Mouse (Mus musculus): ENCODE measurements around the gene Pitpnb. TPM values are rescaled to one million over a fixed set of nuclear protein-coding genes. Genes with fewer than 3 reads are reported as not detected.

Pitpnb gene
- polyA plus RNA-seq, 1 experiment from 2014 or later: 133 TPM

- WGBS: 47% methylated on average over 7 of the region's 7 CpGs
- Histone ChIP-seq H3K4me1 (ENCODE audit: control insufficient read depth, insufficient read depth, low read length) (peaks cover 23% of the 10 kb centered on the region), H3K4me3 (ENCODE audit: low read depth, low read length) (no peak overlapping the region), H3K9me3 (replicated peaks; ENCODE audit: control insufficient read depth, low read length) (no peaks in the 10 kb centered on the region), H3K9ac (replicated peaks; ENCODE audit: low read length) (no peak overlapping the region), H3K4me2 (ENCODE audit: low read depth, low read length) (0 out of 2 replicates have a peak overlapping the region, but pooled peaks have one; percentile 1), H3K27me3 (ENCODE audit: control insufficient read depth, insufficient read depth, low read length) (no peaks in the 10 kb centered on the region), H3K27ac (replicated peaks; ENCODE audit: low read depth, low read length) (0 out of 2 replicates have a peak overlapping the region, but pooled peaks have one; percentile 24), H3K36me3 (replicated peaks; ENCODE audit: control insufficient read depth, insufficient read depth, low read depth, low read length) (peaks cover 3% of the 10 kb centered on the region)
- DNase-seq (ENCODE audit: low spot score) (no peak), ATAC-seq (replicated peaks; ENCODE audit: insufficient number of reproducible peaks, low FRiP score, low TSS enrichment, low read depth) (no peak)
Observed at GRCm38 (mm10) chr5:111429726-111430125, 99.2 kb downstream of the Pitpnb start.

DNA sequence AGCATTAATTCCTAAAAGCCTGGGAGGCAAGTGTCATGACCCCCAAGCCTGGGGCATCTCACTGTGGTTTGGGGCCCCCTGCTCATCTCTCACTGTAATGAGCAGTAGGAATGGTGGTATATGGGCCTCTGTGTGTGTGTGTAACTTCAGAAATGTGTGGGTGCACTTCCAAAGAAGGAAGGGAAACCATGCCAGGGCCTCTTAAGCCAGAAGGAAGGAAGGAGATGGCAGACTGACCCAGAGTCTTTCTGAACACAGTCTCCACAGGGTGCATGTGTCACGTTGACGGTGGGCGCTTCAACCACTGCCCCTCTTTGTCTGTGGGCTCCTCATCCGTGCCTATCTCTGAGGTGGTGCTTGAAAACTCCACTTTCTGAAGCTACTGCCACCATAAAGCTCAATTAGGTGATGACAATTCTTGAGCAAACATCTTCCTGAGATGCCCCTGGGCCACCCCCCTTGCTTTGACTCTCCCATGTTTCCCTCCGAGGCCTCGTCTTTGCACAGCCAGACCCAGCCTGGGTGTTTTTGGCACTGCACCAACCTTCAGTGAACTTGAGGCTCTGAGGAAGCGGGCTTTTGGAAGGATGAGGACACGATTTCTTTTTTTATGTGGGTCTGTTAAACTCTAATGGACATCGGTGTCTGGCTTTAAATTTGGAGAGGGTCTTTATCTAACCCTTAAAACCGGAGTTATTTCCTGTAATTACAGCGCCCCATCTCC, 100.6 kb downstream of the Pitpnb start:
- Histone ChIP-seq H3K27me3 (ENCODE audit: control insufficient read depth, insufficient read depth, low read length) (no peaks in the 10 kb centered on the region), H3K36me3 (replicated peaks; ENCODE audit: control insufficient read depth, insufficient read depth, low read depth, low read length) (peaks cover 7% of the 10 kb centered on the region), H3K9ac (replicated peaks; ENCODE audit: low read length) (no peak overlapping the region; the same call in 1 of the 2 replicates), H3K4me2 (ENCODE audit: low read depth, low read length) (no peak overlapping the region; the same call in 1 of the 2 replicates), H3K9me3 (replicated peaks; ENCODE audit: control insufficient read depth, low read length) (no peaks in the 10 kb centered on the region), H3K4me1 (ENCODE audit: control insufficient read depth, insufficient read depth, low read length) (peaks cover 16% of the 10 kb centered on the region), H3K4me3 (ENCODE audit: low read depth, low read length) (no peak overlapping the region), H3K27ac (replicated peaks; ENCODE audit: low read depth, low read length) (no peak overlapping the region)
- 74% methylated on average over 11 of the region's 11 CpGs for whole genome bisulfite sequencing
- no peak for DNase-seq (ENCODE audit: low spot score)
- no peak for ATAC-seq (replicated peaks; ENCODE audit: insufficient number of reproducible peaks, low FRiP score, low TSS enrichment, low read depth)

DNA sequence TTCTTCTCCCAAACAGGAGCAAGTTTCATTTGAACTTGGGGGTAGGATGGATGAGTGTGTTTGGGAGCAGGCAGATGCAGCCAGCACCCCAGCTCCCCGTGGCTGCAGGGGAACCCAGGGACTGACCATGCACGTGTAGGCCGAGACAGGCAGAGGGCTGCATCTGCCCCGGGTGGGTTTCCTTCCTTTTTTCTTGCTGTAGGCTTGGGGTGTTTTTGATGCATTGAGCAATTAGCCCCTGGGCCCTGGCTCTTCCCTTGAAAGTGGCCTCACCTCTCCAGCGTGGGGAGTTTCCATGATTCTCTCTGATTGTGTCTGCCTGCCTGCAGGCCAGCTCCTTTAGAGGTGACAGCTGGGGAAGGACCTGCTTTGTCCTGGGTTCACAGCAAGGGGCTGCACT, 102.3 kb downstream of the Pitpnb start:
- H3K4me2 ChIP-seq (ENCODE audit: low read depth, low read length): no peak overlapping the region
- peaks cover 13% of the 10 kb centered on the region for H3K4me1 ChIP-seq (ENCODE audit: control insufficient read depth, insufficient read depth, low read length)
- WGBS: 48% methylated on average over 5 of the region's 5 CpGs
- H3K9ac ChIP-seq (replicated peaks; ENCODE audit: low read length): no peak overlapping the region
- no peaks in the 10 kb centered on the region for H3K9me3 ChIP-seq (replicated peaks; ENCODE audit: control insufficient read depth, low read length)
- peaks cover 6% of the 10 kb centered on the region for H3K36me3 ChIP-seq (replicated peaks; ENCODE audit: control insufficient read depth, insufficient read depth, low read depth, low read length)
- DNase-seq (ENCODE audit: low spot score): no peak
- H3K27ac ChIP-seq (replicated peaks; ENCODE audit: low read depth, low read length): no peak overlapping the region
- H3K27me3 ChIP-seq (ENCODE audit: control insufficient read depth, insufficient read depth, low read length): no peaks in the 10 kb centered on the region
- ATAC-seq (replicated peaks; ENCODE audit: insufficient number of reproducible peaks, low FRiP score, low TSS enrichment, low read depth): no peak
- H3K4me3 ChIP-seq (ENCODE audit: low read depth, low read length): no peak overlapping the region

- no peak overlapping the region; the same call in 1 of the 2 replicates for H3K27ac ChIP-seq (replicated peaks; ENCODE audit: low read depth, low read length)
- WGBS: 45% methylated on average over 16 of the region's 16 CpGs
- 0 out of 2 replicates have a peak, but pooled peaks have one; percentile 14 for ATAC-seq (replicated peaks; ENCODE audit: insufficient number of reproducible peaks, low FRiP score, low TSS enrichment, low read depth)
Observed at GRCm38 (mm10) chr5:111434342-111434842, 103.8 kb downstream of the Pitpnb start.

GRCm38 (mm10) chr5:111436260-111436659, 105.7 kb downstream of the Pitpnb start:
- no peak overlapping the region for H3K4me3 ChIP-seq (ENCODE audit: low read depth, low read length)
- no peaks in the 10 kb centered on the region for H3K9me3 ChIP-seq (replicated peaks; ENCODE audit: control insufficient read depth, low read length)
- H3K9ac ChIP-seq (replicated peaks; ENCODE audit: low read length): no peak overlapping the region
- peaks cover 4% of the 10 kb centered on the region; the same call in 1 of the 2 replicates for H3K4me1 ChIP-seq (ENCODE audit: control insufficient read depth, insufficient read depth, low read length)
- WGBS: 85% methylated on average over 7 of the region's 7 CpGs
- no peak overlapping the region for H3K27ac ChIP-seq (replicated peaks; ENCODE audit: low read depth, low read length)
- no peak for DNase-seq (ENCODE audit: low spot score)
- H3K27me3 ChIP-seq (ENCODE audit: control insufficient read depth, insufficient read depth, low read length): no peaks in the 10 kb centered on the region
- H3K4me2 ChIP-seq (ENCODE audit: low read depth, low read length): no peak overlapping the region
- peaks cover 6% of the 10 kb centered on the region for H3K36me3 ChIP-seq (replicated peaks; ENCODE audit: control insufficient read depth, insufficient read depth, low read depth, low read length)
- ATAC-seq (replicated peaks; ENCODE audit: insufficient number of reproducible peaks, low FRiP score, low TSS enrichment, low read depth): no peak

More at GRCm38 (mm10) chr5:111434342-111434842, 103.8 kb downstream of the Pitpnb start:
- Histone ChIP-seq H3K4me3 (ENCODE audit: low read depth, low read length) (no peak overlapping the region), H3K27me3 (ENCODE audit: control insufficient read depth, insufficient read depth, low read length) (no peaks in the 10 kb centered on the region), H3K9ac (replicated peaks; ENCODE audit: low read length) (no peak overlapping the region), H3K36me3 (replicated peaks; ENCODE audit: control insufficient read depth, insufficient read depth, low read depth, low read length) (peaks cover 6% of the 10 kb centered on the region), H3K4me2 (ENCODE audit: low read depth, low read length) (no peak overlapping the region), H3K4me1 (ENCODE audit: control insufficient read depth, insufficient read depth, low read length) (peaks cover 9% of the 10 kb centered on the region; the same call in 1 of the 2 replicates), H3K9me3 (replicated peaks; ENCODE audit: control insufficient read depth, low read length) (no peaks in the 10 kb centered on the region)
- DNase-seq (ENCODE audit: low spot score): no peak

DNA sequence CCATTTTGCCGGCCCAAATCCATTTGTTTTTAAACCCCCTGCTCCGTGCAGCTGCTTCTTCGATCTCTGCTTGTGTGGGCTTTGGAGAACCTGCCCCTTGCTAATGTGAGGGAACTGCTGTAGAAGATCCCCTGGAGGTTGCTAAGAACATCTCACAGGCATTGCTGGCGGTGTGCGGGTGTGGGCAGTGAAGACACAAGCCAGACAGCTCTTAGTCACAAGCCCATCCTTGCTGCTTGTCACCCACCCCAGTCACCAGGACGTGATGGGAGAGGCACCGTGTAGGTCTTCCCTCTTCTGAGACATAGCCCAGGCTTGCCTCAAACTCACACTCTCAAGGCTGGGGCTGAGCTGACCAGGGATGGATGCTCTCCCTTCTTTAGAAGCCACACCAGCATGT, 106.6 kb downstream of the Pitpnb start:
- Histone ChIP-seq H3K9me3 (replicated peaks; ENCODE audit: control insufficient read depth, low read length) (no peaks in the 10 kb centered on the region), H3K9ac (replicated peaks; ENCODE audit: low read length) (no peak overlapping the region), H3K27ac (replicated peaks; ENCODE audit: low read depth, low read length) (no peak overlapping the region), H3K4me2 (ENCODE audit: low read depth, low read length) (no peak overlapping the region), H3K27me3 (ENCODE audit: control insufficient read depth, insufficient read depth, low read length) (no peaks in the 10 kb centered on the region), H3K4me1 (ENCODE audit: control insufficient read depth, insufficient read depth, low read length) (peaks cover 4% of the 10 kb centered on the region; the same call in 1 of the 2 replicates), H3K4me3 (ENCODE audit: low read depth, low read length) (no peak overlapping the region), H3K36me3 (replicated peaks; ENCODE audit: control insufficient read depth, insufficient read depth, low read depth, low read length) (peaks cover 6% of the 10 kb centered on the region)
- ATAC-seq (replicated peaks; ENCODE audit: insufficient number of reproducible peaks, low FRiP score, low TSS enrichment, low read depth) (no peak), DNase-seq (ENCODE audit: low spot score) (no peak)
- 67% methylated on average over 7 of the region's 7 CpGs for WGBS

Other genes starting within 250 kb of the Pitpnb start
- 36.3 and 36.8 TPM in 2 replicates for gene Mn1, start 86.6 kb downstream of the Pitpnb start, polyA plus RNA-seq (2014; fragmentation: Nextera tagmentation; extraction: Ambion mirVana)

All from embryonic facial prominence, embryonic 11.5 days (tissue).